Mouse (Mus musculus) heart, embryonic 12.5 days (tissue): ENCODE measurements at regions not wholly inside any gene's neighbourhood (a gene's known extent, or its start where the extent isn't known, plus 50 kb on each side); places are given as distances from the start of the nearest gene placed in this dataset.

ENCODE experiments used
- ATAC-seq: fragments of 200-750 bp; cut with Nextera tagmentation; 2 replicates; pipeline ENCODE4 v1.8.0; 2017; ENCODE audit warnings: moderate TSS enrichment, moderate library complexity; ENCODE audit not compliant: insufficient number of reproducible peaks, low FRiP score
- H3K27ac ChIP-seq: fragments of 300-500 bp; sonication (generic); 2 replicates; pipeline ENCODE4 v1.5.1; 2016; ENCODE audit warnings: mild to moderate bottlenecking, moderate library complexity; ENCODE audit not compliant: poor library complexity, severe bottlenecking
- H3K27me3 ChIP-seq: fragments of 300-500 bp; sonication (generic); replicated peaks from 2 replicates; pipeline ENCODE4 v1.6.1; 2016; ENCODE audit warnings: mild to moderate bottlenecking, moderate library complexity
- H3K36me3 ChIP-seq: fragments of 300-500 bp; sonication (generic); 2 replicates; pipeline ENCODE4 v1.6.1; 2016; ENCODE audit warnings: mild to moderate bottlenecking, moderate library complexity
- H3K4me1 ChIP-seq: fragments of 300-500 bp; sonication (generic); replicated peaks from 2 replicates; pipeline ENCODE4 v1.6.1; 2016; ENCODE audit warnings: mild to moderate bottlenecking
- H3K4me2 ChIP-seq: fragments of 300-500 bp; sonication (generic); 2 replicates; pipeline ENCODE4 v1.6.1; 2016; ENCODE audit warnings: mild to moderate bottlenecking, moderate library complexity
- H3K4me3 ChIP-seq: fragments of 300-500 bp; sonication (generic); 2 replicates; pipeline ENCODE4 v1.5.1; 2016; ENCODE audit warnings: mild to moderate bottlenecking
- H3K9ac ChIP-seq: fragments of 300-500 bp; sonication (generic); 2 replicates; pipeline ENCODE4 v1.6.1; 2016; ENCODE audit warnings: mild to moderate bottlenecking, moderate library complexity
- H3K9me3 ChIP-seq: fragments of 300-500 bp; sonication (generic); replicated peaks from 2 replicates; pipeline ENCODE4 v1.6.1; 2016; ENCODE audit warnings: mild to moderate bottlenecking, moderate library complexity
- WGBS: fragments of 180-500 bp; shearing (Covaris S2); methylation state at CpG from one replicate; pipeline ENCODE4 v1.1.7; 2016; 5-methylcytosine and 5-hydroxymethylcytosine counted together

- WGBS, result 74% methylated on average over 3 of the region's 3 CpGs
- no peaks in the 10 kb centered on the region for H3K27me3 ChIP-seq
- H3K36me3 ChIP-seq, result no peaks in the 10 kb centered on the region
- no peaks in the 10 kb centered on the region for H3K4me1 ChIP-seq
- no peaks in the 10 kb centered on the region for H3K9me3 ChIP-seq
- no peak for ATAC-seq
- no peak overlapping the region for H3K9ac ChIP-seq
- H3K4me2 ChIP-seq, result no peak overlapping the region
- no peak overlapping the region for H3K27ac ChIP-seq
- no peak overlapping the region for H3K4me3 ChIP-seq
Measured at GRCm38 (mm10) chr1:168738005-168738404, 305.9 kb upstream of the Pbx1 start.

- no peak overlapping the region for H3K9ac ChIP-seq
- H3K9me3 ChIP-seq, result no peaks in the 10 kb centered on the region
- no peaks in the 10 kb centered on the region for H3K36me3 ChIP-seq
- H3K27me3 ChIP-seq, result no peaks in the 10 kb centered on the region
- H3K4me3 ChIP-seq, result no peak overlapping the region
- ATAC-seq, result no peak
- no peaks in the 10 kb centered on the region for H3K4me1 ChIP-seq
- no peak overlapping the region for H3K27ac ChIP-seq
- no peak overlapping the region for H3K4me2 ChIP-seq
- 79% methylated on average over 7 of the region's 7 CpGs for WGBS
Measured at GRCm38 (mm10) chr1:168737277-168737863, 305.3 kb upstream of the Pbx1 start.

- H3K9me3 ChIP-seq, result no peaks in the 10 kb centered on the region
- no peak overlapping the region for H3K4me3 ChIP-seq
- no peaks in the 10 kb centered on the region for H3K27me3 ChIP-seq
- no peak for ATAC-seq
- no peaks in the 10 kb centered on the region for H3K36me3 ChIP-seq
- H3K4me2 ChIP-seq, result no peak overlapping the region
- no peak overlapping the region for H3K9ac ChIP-seq
- WGBS, result 70% methylated on average over 5 of the region's 5 CpGs
- peaks cover 6% of the 10 kb centered on the region for H3K4me1 ChIP-seq
- no peak overlapping the region for H3K27ac ChIP-seq
Measured at GRCm38 (mm10) chr1:168733066-168733465, 301.0 kb upstream of the Pbx1 start.

GRCm38 (mm10) chr1:168709836-168710235 is 277.8 kb upstream of the Pbx1 start:
- WGBS, result 63% methylated on average over 2 of the region's 2 CpGs
- Histone ChIP-seq H3K4me1 (peaks cover 13% of the 10 kb centered on the region), H3K4me2 (peak overlapping the region; percentile 61), H3K27me3 (no peaks in the 10 kb centered on the region), H3K27ac (peak overlapping the region; percentile 94), H3K4me3 (no peak overlapping the region), H3K9me3 (no peaks in the 10 kb centered on the region), H3K36me3 (no peaks in the 10 kb centered on the region), H3K9ac (no peak overlapping the region)
- ATAC-seq, result no peak

- H3K9ac ChIP-seq, result no peak overlapping the region
- 12% methylated on average over 21 of the region's 21 CpGs for WGBS
- ATAC-seq, result peak; percentile 78
Measured at GRCm38 (mm10) chr1:168709017-168709681, 277.1 kb upstream of the Pbx1 start.

GRCm38 (mm10) chr1:168708161-168708865 is 276.2 kb upstream of the Pbx1 start:
- Histone ChIP-seq H3K27ac (peak overlapping the region; percentile 94), H3K4me3 (peak overlapping the region; percentile 26), H3K9me3 (no peaks in the 10 kb centered on the region), H3K36me3 (no peaks in the 10 kb centered on the region), H3K27me3 (no peaks in the 10 kb centered on the region), H3K4me1 (peaks cover 13% of the 10 kb centered on the region), H3K4me2 (peak overlapping the region; percentile 61), H3K9ac (no peak overlapping the region)
- peak; percentile 71 for ATAC-seq
- WGBS, result 19% methylated on average over 11 of the region's 11 CpGs

More at GRCm38 (mm10) chr1:168709017-168709681, 277.1 kb upstream of the Pbx1 start:
- peak overlapping the region; percentile 61 for H3K4me2 ChIP-seq
- peak overlapping the region; percentile 26 for H3K4me3 ChIP-seq
- H3K27me3 ChIP-seq, result no peaks in the 10 kb centered on the region
- peak overlapping the region; percentile 94 for H3K27ac ChIP-seq
- H3K9me3 ChIP-seq, result no peaks in the 10 kb centered on the region
- peaks cover 13% of the 10 kb centered on the region for H3K4me1 ChIP-seq
- no peaks in the 10 kb centered on the region for H3K36me3 ChIP-seq

GRCm38 (mm10) chr1:168697386-168697785 is 265.3 kb upstream of the Pbx1 start:
- no peaks in the 10 kb centered on the region for H3K27me3 ChIP-seq
- H3K27ac ChIP-seq, result no peak overlapping the region
- WGBS, result 90% methylated on average over 1 of the region's 1 CpGs
- ATAC-seq, result no peak
- no peak overlapping the region for H3K4me3 ChIP-seq
- H3K9ac ChIP-seq, result no peak overlapping the region
- H3K4me1 ChIP-seq, result no peaks in the 10 kb centered on the region
- no peaks in the 10 kb centered on the region for H3K9me3 ChIP-seq
- H3K4me2 ChIP-seq, result no peak overlapping the region
- H3K36me3 ChIP-seq, result no peaks in the 10 kb centered on the region

- Histone ChIP-seq H3K9me3 (no peaks in the 10 kb centered on the region), H3K9ac (no peak overlapping the region), H3K4me3 (no peak overlapping the region), H3K4me1 (no peaks in the 10 kb centered on the region), H3K27ac (no peak overlapping the region), H3K27me3 (no peaks in the 10 kb centered on the region), H3K4me2 (no peak overlapping the region), H3K36me3 (no peaks in the 10 kb centered on the region)
- WGBS, result 79% methylated on average over 7 of the region's 7 CpGs
- ATAC-seq, result no peak
Measured at GRCm38 (mm10) chr1:168686821-168687220, 254.8 kb upstream of the Pbx1 start.

- no peak overlapping the region for H3K4me3 ChIP-seq
- H3K9ac ChIP-seq, result no peak overlapping the region
- WGBS, result 58% methylated on average over 2 of the region's 2 CpGs
- no peaks in the 10 kb centered on the region for H3K9me3 ChIP-seq
- H3K27me3 ChIP-seq, result no peaks in the 10 kb centered on the region
- no peak overlapping the region for H3K4me2 ChIP-seq
- H3K4me1 ChIP-seq, result no peaks in the 10 kb centered on the region
- no peak overlapping the region for H3K27ac ChIP-seq
- no peaks in the 10 kb centered on the region for H3K36me3 ChIP-seq
- no peak for ATAC-seq
Measured at GRCm38 (mm10) chr1:168685147-168685546, 253.1 kb upstream of the Pbx1 start.

- Histone ChIP-seq H3K27ac (no peak overlapping the region), H3K4me1 (no peaks in the 10 kb centered on the region), H3K27me3 (no peaks in the 10 kb centered on the region), H3K36me3 (no peaks in the 10 kb centered on the region), H3K4me3 (no peak overlapping the region), H3K9ac (no peak overlapping the region), H3K4me2 (no peak overlapping the region), H3K9me3 (no peaks in the 10 kb centered on the region)
- 78% methylated on average over 6 of the region's 6 CpGs for WGBS
- ATAC-seq, result no peak
Measured at GRCm38 (mm10) chr1:168681685-168682491, 249.8 kb upstream of the Pbx1 start.

GRCm38 (mm10) chr1:168680674-168681073 is 248.6 kb upstream of the Pbx1 start:
- Histone ChIP-seq H3K4me2 (no peak overlapping the region), H3K9ac (no peak overlapping the region), H3K27ac (no peak overlapping the region), H3K4me3 (no peak overlapping the region), H3K27me3 (no peaks in the 10 kb centered on the region), H3K4me1 (no peaks in the 10 kb centered on the region), H3K9me3 (no peaks in the 10 kb centered on the region), H3K36me3 (no peaks in the 10 kb centered on the region)
- no peak for ATAC-seq
- WGBS, result 75% methylated on average over 3 of the region's 3 CpGs
